Mouse (Mus musculus): ENCODE measurements around the gene Rps6kc1.

DNA sequence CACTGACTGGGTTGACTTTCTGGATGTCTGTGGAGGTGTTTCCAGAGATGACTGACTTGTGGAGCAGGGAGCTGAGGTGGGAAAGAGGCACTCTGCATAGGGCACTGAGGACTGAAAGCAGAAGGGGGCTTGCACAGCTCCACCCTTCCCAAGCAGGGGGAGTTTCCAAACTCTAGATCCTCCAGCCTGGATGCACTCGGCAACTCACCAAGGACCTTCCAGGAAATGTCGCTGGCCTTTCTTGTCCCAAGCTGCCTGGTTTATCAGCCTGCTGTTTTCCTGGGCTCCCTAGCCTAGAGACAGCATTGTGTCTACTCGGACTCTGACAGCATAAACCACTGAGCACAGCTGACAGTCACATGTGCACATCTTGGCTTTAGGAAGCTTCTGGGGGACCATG, 64.6 kb downstream of the Rps6kc1 start:
- TF ChIP-seq CTCF (IDR thresholded peaks at IDR 0.05; ENCODE audit: low read depth, low read length): no peak
- TF ChIP-seq EP300 (IDR thresholded peaks at IDR 0.05; ENCODE audit: insufficient read depth, low read depth, low read length): no peak
